Mouse (Mus musculus) T-cell, adult 66 days (primary cell): Measurements from ENCODE around the gene Gzmb. TPM values are rescaled to one million over a fixed set of nuclear protein-coding genes. Genes with fewer than 3 reads are reported as not detected.

Experiments used
- total RNA-seq, 2 experiments: library from RNA; stranded (reverse); gene quantifications; 3 replicates in 1 of 2; 4 replicates in 1 of 2; pipeline ENCODE4 v1.2.4; 2023

The Gzmb gene
- total RNA-seq, result 1 to 10 TPM; 2.9 to 5.8 TPM

GRCm38 (mm10) chr14:56262153-56262552, at the start of gene Gzmb:
TSS of gene Gzmb (minus strand) at chr14:56262260.

DNA sequence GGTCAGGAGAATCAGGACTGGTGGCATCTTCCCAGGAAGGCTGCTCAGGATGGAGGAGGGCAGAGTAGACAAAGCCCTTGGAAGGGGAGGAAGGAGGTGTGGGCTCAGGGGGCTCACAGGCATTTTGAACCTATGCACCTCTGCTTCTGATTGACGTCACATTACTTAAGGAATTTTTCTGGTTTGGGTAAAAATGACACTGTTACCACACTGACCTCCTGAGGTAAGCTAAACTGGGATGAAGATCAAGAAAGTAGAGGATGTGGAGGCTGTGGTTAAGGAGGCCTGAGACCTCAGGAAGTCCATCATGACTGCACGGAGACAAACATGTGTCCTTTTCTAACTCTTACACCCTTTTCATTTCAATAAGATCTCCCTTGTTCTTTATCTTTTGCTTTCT, 27.5 kb downstream of the Gzmb start, which contains the start of gene Gzmc:
Gzmc (minus strand) TSS at position 101 of the 400 bp plus-strand sequence.

DNA sequence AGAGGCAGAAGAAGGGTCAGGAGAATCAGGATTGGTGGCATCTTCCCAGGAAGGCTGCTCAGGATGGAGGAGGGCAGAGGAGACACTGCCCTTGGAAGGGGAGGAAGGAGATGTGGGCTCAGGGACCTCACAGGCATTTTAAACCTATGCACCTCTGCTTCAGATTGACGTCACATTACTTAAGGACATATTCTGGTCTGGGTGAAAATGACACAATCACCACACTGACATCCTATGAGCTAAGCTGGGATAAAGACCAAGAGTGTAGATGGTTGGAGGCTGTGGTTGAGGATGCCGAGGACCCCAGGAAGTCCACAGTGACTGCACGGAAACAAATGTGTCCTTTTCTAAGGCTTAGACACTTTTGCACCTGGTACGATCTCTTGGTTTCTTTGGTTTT, 50.7 kb downstream of the Gzmb start, which contains the start of gene Gzmf:
Gzmf (minus strand) TSS at position 101 of the 400 bp plus-strand sequence.

Other genes starting within 250 kb of the Gzmb start
- gene Mcpt1, start 244.3 kb downstream of the Gzmb start, total RNA-seq, result not detected
- gene Mcpt9, start 231.8 kb downstream of the Gzmb start, total RNA-seq, result not detected
- not detected for gene Mcpt2, start 220.2 kb downstream of the Gzmb start, total RNA-seq
- 1 to 10 TPM in 1 of 2 experiments, under 1 TPM in 1; 0.71 to 2.5 TPM for gene Mcpt4, start 199.9 kb downstream of the Gzmb start, total RNA-seq
- gene Mcpt8, start 177.0 kb downstream of the Gzmb start, total RNA-seq, result 1 to 10 TPM in 1 of 2 experiments, not detected in 1; 2.7 TPM
- not detected for gene Ctsg, start 159.7 kb downstream of the Gzmb start, total RNA-seq
- not detected for gene Gzme, start 141.6 kb downstream of the Gzmb start, total RNA-seq
- not detected for gene Gzmd, start 129.7 kb downstream of the Gzmb start, total RNA-seq
- not detected for gene Gzmg, start 102.7 kb downstream of the Gzmb start, total RNA-seq
- gene Gzmn, start 87.7 kb downstream of the Gzmb start, total RNA-seq, result not detected
- not detected for gene Gzmf, start 50.8 kb downstream of the Gzmb start, total RNA-seq
- under 1 TPM in 1 of 2 experiments, not detected in 1; 0.87 TPM for gene Gzmc, start 27.6 kb downstream of the Gzmb start, total RNA-seq
- not detected for gene Atp12a, start 102.8 kb upstream of the Gzmb start, total RNA-seq
- under 1 TPM; 0.17 to 0.53 TPM for gene Rnf17, start 140.3 kb upstream of the Gzmb start, total RNA-seq